Mouse (Mus musculus) megakaryocyte, embryonic 14.5 days (primary cell): ENCODE measurements around the gene Celf5.

Experiments
- FLI1 ChIP-seq: IDR thresholded peaks from 2 replicates; pipeline ENCODE4 v1.6.1; 2012; ENCODE audit warnings: low read length, inconsistent platforms, mixed read lengths
- GATA1 ChIP-seq: IDR thresholded peaks from 3 replicates; pipeline ENCODE4 v1.6.1; 2012; ENCODE audit warnings: mixed read lengths, low read length, inconsistent platforms, borderline replicate concordance

DNA sequence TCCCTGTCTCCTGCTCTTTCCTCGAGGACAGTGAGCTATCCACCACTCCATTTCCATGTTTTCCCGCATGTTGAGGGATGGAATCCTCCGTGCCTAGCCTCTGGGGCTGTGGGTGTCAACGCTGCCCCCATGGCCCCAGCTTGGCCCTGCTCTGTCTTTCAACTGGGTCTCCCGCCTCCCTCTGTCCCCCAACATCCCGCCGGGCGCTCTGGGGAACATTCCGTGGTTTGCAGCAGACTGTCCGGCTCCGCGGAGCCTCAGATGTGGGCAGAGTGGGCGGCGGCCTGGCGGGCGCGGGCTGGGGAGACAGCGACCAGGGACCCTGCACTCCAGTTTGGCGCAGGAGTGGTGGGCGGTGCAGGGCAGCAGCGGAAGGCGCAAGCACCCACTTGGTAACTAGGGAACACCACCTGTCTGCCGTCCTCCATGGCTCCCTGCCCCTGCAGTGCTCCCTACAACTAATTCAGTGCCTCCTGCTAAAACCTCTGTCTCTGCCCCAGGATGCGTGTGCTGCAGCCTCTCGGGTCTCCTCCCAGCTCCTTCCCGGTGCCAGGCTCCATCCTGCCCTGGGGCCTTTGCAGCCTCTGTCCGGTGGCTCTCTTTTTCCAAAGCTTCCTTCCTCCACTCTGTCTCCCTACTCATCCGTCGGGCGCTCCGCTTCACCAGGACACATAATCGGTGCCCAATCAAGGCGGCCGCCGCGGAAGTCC lies 30.1 kb downstream of the Celf5 start:
- TF ChIP-seq GATA1 (no peak), FLI1 (no peak)
